Mouse (Mus musculus) midbrain, postnatal 0 days (tissue): Measurements from ENCODE around the gene Wnt7b. TPM values are rescaled to one million over a fixed set of nuclear protein-coding genes. Genes with fewer than 3 reads are reported as not detected.

Experiments
- ATAC-seq: fragments of 200-750 bp; cut with Nextera tagmentation; 2 replicates; pipeline ENCODE4 v1.8.0; 2017; ENCODE audit warnings: moderate number of reproducible peaks, mild to moderate bottlenecking, moderate TSS enrichment, moderate library complexity; ENCODE audit not compliant: low FRiP score
- DNase-seq: peaks from one replicate; pipeline ENCODE4 v3.0.0-alpha.2; 2015; ENCODE audit warnings: low spot score
- H3K27ac ChIP-seq: fragments of 300-500 bp; sonication (generic); 2 replicates; pipeline ENCODE4 v1.5.1; 2014; ENCODE audit warnings: low read depth, mild to moderate bottlenecking, low read length, mixed read lengths
- H3K27me3 ChIP-seq: fragments of 300-500 bp; sonication (generic); 2 replicates; pipeline ENCODE4 v1.6.1; 2014; ENCODE audit warnings: low read length, control low read depth, mixed read lengths; ENCODE audit not compliant: insufficient read depth
- H3K36me3 ChIP-seq: fragments of 300-500 bp; sonication (generic); 2 replicates; pipeline ENCODE4 v1.6.1; 2014; ENCODE audit warnings: low read length, control low read depth, mixed read lengths; ENCODE audit not compliant: insufficient read depth
- H3K4me1 ChIP-seq: fragments of 300-500 bp; sonication (generic); 2 replicates; pipeline ENCODE4 v1.6.1; 2014; ENCODE audit warnings: mild to moderate bottlenecking, control low read depth, antibody characterized with exemption, low read length, mixed read lengths; ENCODE audit not compliant: insufficient read depth
- H3K4me2 ChIP-seq: fragments of 300-500 bp; sonication (generic); 2 replicates; pipeline ENCODE4 v1.6.1; 2014; ENCODE audit warnings: low read depth, mild to moderate bottlenecking, low read length, mixed read lengths; ENCODE audit not compliant: poor library complexity, severe bottlenecking
- H3K4me3 ChIP-seq: fragments of 300-500 bp; sonication (generic); 2 replicates; pipeline ENCODE4 v1.5.1; 2014; ENCODE audit warnings: low read depth, mild to moderate bottlenecking, low read length, moderate library complexity
- H3K9ac ChIP-seq: fragments of 300-500 bp; sonication (generic); replicated peaks from 2 replicates; pipeline ENCODE4 v1.6.1; 2014; ENCODE audit warnings: mild to moderate bottlenecking, low read length, moderate library complexity, mixed read lengths; ENCODE audit not compliant: poor library complexity, severe bottlenecking
- H3K9me3 ChIP-seq: fragments of 300-500 bp; sonication (generic); 2 replicates; pipeline ENCODE4 v1.6.1; 2016; ENCODE audit warnings: low read length, control low read depth
- CTCF ChIP-seq: IDR thresholded peaks from 2 replicates; pipeline ENCODE4 v1.5.1; 2016; ENCODE audit warnings: antibody characterized with exemption, mild to moderate bottlenecking
- WGBS: fragments of 180-500 bp; shearing (Covaris S2); extraction: QIAGEN DNeasy Blood & Tissue Kit; methylation state at CpG from one replicate; pipeline ENCODE4 v1.1.7; 2014; 5-methylcytosine and 5-hydroxymethylcytosine counted together
- polyA plus RNA-seq: library from polyadenylated mRNA; unstranded; fragments of >200 nt; fragmentation: Nextera tagmentation; extraction: Ambion mirVana; gene quantifications from 2 replicates; pipeline ENCODE4 v1.2.1, GENCODE M21; 2015
- total RNA-seq: library from RNA; depleted of rRNA; stranded (reverse); fragments of >200 nt; gene quantifications from 2 replicates; pipeline ENCODE4 v1.2.3, GENCODE M21; 2014

Wnt7b gene
- total and polyA plus RNA-seq, 2 experiments from 2014 or later: 19.5 to 34.3 TPM

- Histone ChIP-seq H3K9ac (no peak overlapping the region), H3K27me3 (no peaks in the 10 kb centered on the region), H3K9me3 (no peaks in the 10 kb centered on the region), H3K36me3 (no peaks in the 10 kb centered on the region; the same call in 1 of the 2 replicates), H3K4me2 (no peak overlapping the region), H3K4me1 (no peaks in the 10 kb centered on the region), H3K27ac (no peak overlapping the region), H3K4me3 (no peak overlapping the region)
- no peak for TF ChIP-seq CTCF
- DNase-seq (no peak), ATAC-seq (no peak)
- WGBS: 89% methylated on average over 6 of the region's 6 CpGs
Measured at GRCm38 (mm10) chr15:85534646-85535045, 47.6 kb downstream of the Wnt7b start.

GRCm38 (mm10) chr15:85534215-85534614 is 48.1 kb downstream of the Wnt7b start:
- TF ChIP-seq CTCF: no peak
- Histone ChIP-seq H3K9me3 (no peaks in the 10 kb centered on the region), H3K4me2 (no peak overlapping the region), H3K9ac (no peak overlapping the region), H3K4me3 (no peak overlapping the region), H3K4me1 (no peaks in the 10 kb centered on the region), H3K36me3 (no peaks in the 10 kb centered on the region; the same call in 1 of the 2 replicates), H3K27me3 (no peaks in the 10 kb centered on the region), H3K27ac (no peak overlapping the region)
- DNase-seq (no peak), ATAC-seq (no peak)
- 72% methylated on average over 8 of the region's 8 CpGs for WGBS

- no peak for TF ChIP-seq CTCF
- H3K4me3 ChIP-seq: no peak overlapping the region
- no peaks in the 10 kb centered on the region; the same call in 1 of the 2 replicates for H3K36me3 ChIP-seq
- no peak overlapping the region for H3K27ac ChIP-seq
- no peaks in the 10 kb centered on the region for H3K9me3 ChIP-seq
- 85% methylated on average over 3 of the region's 3 CpGs for WGBS
- no peak for DNase-seq
- no peaks in the 10 kb centered on the region for H3K27me3 ChIP-seq
- no peak for ATAC-seq
- no peaks in the 10 kb centered on the region for H3K4me1 ChIP-seq
- H3K4me2 ChIP-seq: no peak overlapping the region
- H3K9ac ChIP-seq: no peak overlapping the region
Measured at GRCm38 (mm10) chr15:85532063-85532462, 50.2 kb downstream of the Wnt7b start.

- TF ChIP-seq CTCF: no peak
- Histone ChIP-seq H3K4me1 (no peaks in the 10 kb centered on the region), H3K4me3 (no peak overlapping the region), H3K36me3 (no peaks in the 10 kb centered on the region; the same call in 1 of the 2 replicates), H3K9me3 (no peaks in the 10 kb centered on the region), H3K4me2 (no peak overlapping the region), H3K27ac (no peak overlapping the region), H3K27me3 (no peaks in the 10 kb centered on the region), H3K9ac (no peak overlapping the region)
- ATAC-seq: no peak
- 75% methylated on average over 3 of the region's 3 CpGs for WGBS
- DNase-seq: no peak
Measured at GRCm38 (mm10) chr15:85529911-85530310, 52.4 kb downstream of the Wnt7b start.

- Histone ChIP-seq H3K9me3 (no peaks in the 10 kb centered on the region), H3K4me3 (no peak overlapping the region), H3K27me3 (no peaks in the 10 kb centered on the region), H3K4me1 (no peaks in the 10 kb centered on the region), H3K27ac (no peak overlapping the region), H3K36me3 (no peaks in the 10 kb centered on the region), H3K9ac (no peak overlapping the region), H3K4me2 (no peak overlapping the region)
- ATAC-seq (no peak), DNase-seq (no peak)
- WGBS: 18% methylated on average over 12 of the region's 12 CpGs
- TF ChIP-seq CTCF: no peak
Measured at GRCm38 (mm10) chr15:85524404-85524950, 57.8 kb downstream of the Wnt7b start.

- peak; percentile 44 for DNase-seq
- Histone ChIP-seq H3K27me3 (no peaks in the 10 kb centered on the region), H3K4me2 (no peak overlapping the region), H3K9me3 (no peaks in the 10 kb centered on the region), H3K4me1 (no peaks in the 10 kb centered on the region), H3K4me3 (no peak overlapping the region), H3K27ac (no peak overlapping the region), H3K9ac (no peak overlapping the region), H3K36me3 (no peaks in the 10 kb centered on the region)
- WGBS: 9% methylated on average over 14 of the region's 14 CpGs
- TF ChIP-seq CTCF: peak; percentile 15; the same call in 1 of the 2 replicates
- peak; percentile 41; the same call in 1 of the 2 replicates for ATAC-seq
Measured at GRCm38 (mm10) chr15:85523173-85523991, 58.9 kb downstream of the Wnt7b start.
